Mouse (Mus musculus) G1E (cell line): ENCODE results near the gene Pde8b.

ENCODE experiments used
- CTCF ChIP-seq: IDR thresholded peaks from 2 replicates; pipeline ENCODE4 v1.5.1; 2012; ENCODE audit warnings: low read depth, low read length, inconsistent platforms, mixed read lengths
- GATA1 ChIP-seq: IDR thresholded peaks from 2 replicates; pipeline ENCODE4 v1.6.1; 2012; ENCODE audit warnings: borderline replicate concordance, low read length, inconsistent platforms, mixed read lengths
- GATA2 ChIP-seq: IDR thresholded peaks from 2 replicates; pipeline ENCODE4 v1.6.1; 2012; ENCODE audit warnings: low read depth, low read length, inconsistent platforms, borderline replicate concordance
- POLR2AphosphoS5 ChIP-seq: IDR thresholded peaks from 2 replicates; pipeline ENCODE4 v1.6.1; 2012; ENCODE audit warnings: low read depth, low read length, inconsistent platforms; ENCODE audit not compliant: insufficient replicate concordance
- TAL1 ChIP-seq: conservative IDR thresholded peaks from 2 replicates; pipeline ENCODE4 v1.6.1; 2012; ENCODE audit warnings: low read depth, low read length, inconsistent platforms, mixed read lengths

- TF ChIP-seq GATA1 (no peak), CTCF (no peak), POLR2AphosphoS5 (no peak), TAL1 (no peak), GATA2 (no peak)
Observed at GRCm38 (mm10) chr13:95104865-95105264, 145.3 kb downstream of the Pde8b start.
